Mouse (Mus musculus) small intestine, adult 2 months (tissue): ENCODE measurements at regions not wholly inside any gene's neighbourhood (a gene's known extent, or its start where the extent isn't known, plus 50 kb on each side); places are given as distances from the start of the nearest gene placed in this dataset.

Experiments used
- CTCF ChIP-seq: fragments of 200-500 bp; IDR thresholded peaks from 2 replicates; pipeline ENCODE4 v1.5.1; 2012; ENCODE audit warnings: low read depth, mild to moderate bottlenecking, control low read depth, inconsistent platforms, low read length, moderate library complexity, mixed read lengths; ENCODE audit not compliant: insufficient replicate concordance, insufficient read length; ENCODE audit errors: extremely low read depth
- POLR2A ChIP-seq: fragments of 200-500 bp; IDR thresholded peaks from 2 replicates; pipeline ENCODE4 v1.6.1; 2012; ENCODE audit warnings: low read depth, mild to moderate bottlenecking, control low read depth, inconsistent platforms, low read length, moderate library complexity

GRCm38 (mm10) chr15:57610006-57610405 lies 132.6 kb upstream of the Slc22a22 start:
- TF ChIP-seq CTCF (no peak), POLR2A (no peak)
